Mouse (Mus musculus): ENCODE results near the gene Tmem97.

DNA sequence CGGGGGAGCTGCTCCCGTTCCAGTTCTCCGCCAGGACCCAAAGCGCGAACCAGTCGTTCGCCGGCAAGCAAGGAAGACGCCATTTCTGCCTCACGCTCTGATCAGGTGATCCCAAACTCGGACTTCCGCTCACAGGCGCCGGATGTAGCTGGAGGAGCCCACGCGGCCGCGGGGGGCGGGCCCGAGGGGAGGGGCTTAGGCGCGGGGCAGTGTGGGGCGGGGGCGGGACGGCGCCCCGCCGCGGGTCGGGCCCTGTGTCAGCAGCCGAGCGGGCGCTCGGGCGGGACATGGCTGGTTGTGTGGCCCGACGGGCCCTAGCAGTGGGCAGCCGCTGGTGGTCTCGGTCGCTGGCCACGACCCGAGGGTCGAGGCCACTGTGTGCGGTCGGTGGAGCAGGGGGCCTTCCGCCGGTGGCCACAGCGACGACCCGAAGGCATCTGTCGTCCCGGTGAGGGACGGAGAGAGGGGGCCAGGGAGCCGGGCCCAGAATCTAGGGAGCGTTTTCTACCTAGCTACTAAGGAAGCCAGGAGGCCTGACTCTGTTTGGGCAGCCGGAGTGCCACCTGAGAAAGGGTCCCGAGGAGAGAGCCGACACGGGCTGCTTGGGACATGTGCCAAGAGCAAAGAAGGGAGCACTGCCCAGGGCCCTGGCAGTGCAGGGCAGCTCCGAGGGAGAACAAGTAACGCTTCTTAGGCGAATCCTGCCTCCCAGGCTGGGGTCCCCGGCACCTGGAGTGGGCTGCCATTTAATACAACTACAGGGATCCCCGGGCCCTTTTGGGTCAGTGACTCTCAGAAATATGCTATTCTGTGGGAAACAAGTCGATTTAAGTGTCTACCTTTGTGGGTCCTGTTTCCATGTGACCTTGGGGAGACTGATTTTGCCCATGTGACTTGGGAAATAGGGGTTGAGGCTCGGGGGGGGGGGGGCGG, 38.3 kb downstream of the Tmem97 start, which contains the start of the genes Tmem199 and Poldip2:
- TF ChIP-seq POLR2A (IDR thresholded peaks at IDR 0.05; ENCODE audit: borderline replicate concordance, extremely low read depth, low read depth, low read length): peak; percentile 76; the same call in 1 of the 2 replicates
- TF ChIP-seq CTCF (IDR thresholded peaks at IDR 0.05; ENCODE audit: insufficient read depth, low read length): no peak
